Mouse (Mus musculus) Muller cell, postnatal 12 days (primary cell): ENCODE data around the gene Psmd8.
A peak's percentile ranks its signal among the peaks of the same experiment; 100 is the strongest.
"Not testable (repeated sequence)": the region's sequence is repeated elsewhere in the genome, so short reads cannot be mapped to it uniquely, and the experiment has no call there.

ENCODE experiments used
- DNase-seq: peaks from one replicate; pipeline ENCODE4 v3.0.0-alpha.2; 2015; ENCODE audit errors: inconsistent ontology term

The Psmd8 gene

DNA sequence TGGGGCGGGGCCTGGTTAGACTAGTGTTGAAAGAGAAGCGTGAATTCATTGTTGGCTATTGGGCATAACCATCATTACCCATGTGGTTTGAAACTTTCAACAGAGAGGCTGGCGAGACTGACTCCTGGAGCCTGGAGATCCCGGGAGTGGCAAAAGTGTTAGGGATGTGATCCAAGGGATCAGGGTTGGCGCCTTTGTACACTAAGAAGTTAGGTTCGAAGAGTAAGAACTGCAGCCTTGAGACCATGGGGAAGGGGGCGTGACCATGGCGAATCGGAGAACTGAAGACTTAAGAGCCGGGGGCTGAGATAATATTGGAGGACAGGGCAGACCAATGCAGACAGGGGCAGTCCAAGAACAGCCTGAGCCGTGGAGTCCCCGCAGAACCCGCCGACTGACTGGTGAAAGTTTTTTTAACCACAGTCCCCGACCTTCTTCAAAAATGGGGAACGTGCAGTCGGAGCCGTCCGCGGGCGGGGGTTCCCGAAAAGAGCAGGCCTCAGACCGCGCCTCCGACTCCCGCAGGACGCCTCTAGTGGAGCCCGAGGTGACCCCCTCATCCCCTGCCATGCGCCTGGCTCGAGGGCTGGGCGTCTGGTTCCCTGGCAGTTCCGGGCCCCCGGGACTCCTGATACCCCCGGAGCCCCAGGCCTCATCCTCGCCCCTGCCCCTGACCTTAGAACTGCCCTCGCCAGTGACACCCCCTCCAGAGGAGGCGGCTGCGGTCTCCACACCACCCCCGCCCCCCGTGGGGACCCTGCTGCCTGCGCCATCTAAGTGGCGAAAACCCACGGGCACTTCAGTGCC lies 9.5 kb downstream of the Psmd8 start:
- DNase-seq: no peak

DNA sequence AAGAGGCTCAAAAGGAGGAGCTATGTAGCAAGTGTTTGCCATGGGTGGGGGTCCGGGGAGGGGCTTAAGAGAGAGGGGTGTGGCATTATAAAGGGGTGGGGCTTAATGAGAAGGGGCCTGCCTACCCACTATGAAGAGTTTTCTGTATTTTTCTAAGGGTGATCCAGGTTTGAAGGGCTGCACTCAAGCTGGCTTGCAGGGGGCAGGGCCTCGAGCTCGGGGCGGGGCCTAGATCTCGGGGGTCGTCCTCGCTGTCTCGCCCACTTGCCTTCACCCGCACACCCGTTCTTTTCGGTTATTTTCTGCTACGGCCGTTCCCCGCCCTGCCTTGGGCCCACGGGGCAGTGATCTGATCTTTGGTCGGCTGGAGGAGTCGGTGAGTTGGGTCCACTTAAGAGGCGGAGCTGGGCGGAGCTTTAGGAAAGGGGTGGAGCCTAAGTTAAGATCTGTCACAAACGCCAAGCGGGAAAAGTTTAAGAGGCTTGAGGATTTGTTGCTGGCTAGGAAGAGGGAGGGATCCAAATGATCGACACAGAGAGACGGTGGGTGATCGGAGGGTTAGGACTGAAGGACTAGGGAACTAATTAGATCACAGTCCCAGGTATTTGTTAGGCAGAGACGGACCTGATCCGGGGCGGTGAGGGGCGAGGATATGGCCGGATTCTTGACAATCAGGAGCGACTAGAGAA lies 10.3 kb downstream of the Psmd8 start, which contains the start of the genes Ggn and Spred3:
Gene Ggn (plus strand): TSS at position 145 of the 689 bp plus-strand sequence.
Gene Spred3 (minus strand): TSS at position 346 of the 689 bp plus-strand sequence.
- peak; percentile 89 for DNase-seq

DNA sequence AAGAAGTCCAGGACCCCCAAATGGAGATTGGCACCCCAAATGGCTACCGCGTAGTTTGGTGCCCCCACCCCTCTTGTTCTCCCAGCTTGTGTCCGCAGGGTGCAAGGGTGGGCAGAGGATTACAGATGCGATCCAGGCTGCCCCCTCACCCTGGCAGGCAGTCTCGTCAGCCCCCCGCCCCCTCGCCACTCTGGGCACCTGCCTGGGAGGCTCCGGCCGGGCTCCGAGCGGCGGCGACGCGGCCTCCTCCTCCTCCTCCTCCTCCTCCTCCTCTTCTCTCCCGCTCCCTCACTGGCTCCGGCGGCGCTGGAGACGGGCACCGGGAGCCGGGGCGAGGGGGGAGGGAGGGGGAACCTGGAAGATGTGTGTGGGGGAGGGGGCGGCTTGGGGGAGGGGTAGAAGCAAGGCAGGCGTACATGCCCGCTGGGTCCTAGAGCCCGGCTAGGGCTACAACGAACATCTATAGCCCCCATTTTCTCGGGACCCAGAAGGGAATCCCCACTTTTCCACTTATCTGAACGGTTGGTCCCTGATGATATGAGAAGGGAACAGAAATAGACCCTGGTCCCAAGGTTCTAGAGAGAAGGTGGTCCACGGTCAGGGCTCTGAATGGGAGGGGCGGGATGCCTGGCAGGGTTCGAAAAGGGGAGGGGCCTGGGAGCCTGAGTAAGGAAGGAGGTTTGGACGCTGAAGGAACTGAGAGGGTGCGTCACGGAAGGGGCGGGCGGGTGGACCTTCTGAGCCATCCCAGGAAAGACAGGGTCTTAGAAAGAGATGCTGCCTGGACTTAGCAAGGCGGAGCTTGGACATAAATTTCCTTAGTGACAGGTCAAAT lies 11.1 kb downstream of the Psmd8 start:
- peak; percentile 98 for DNase-seq

DNA sequence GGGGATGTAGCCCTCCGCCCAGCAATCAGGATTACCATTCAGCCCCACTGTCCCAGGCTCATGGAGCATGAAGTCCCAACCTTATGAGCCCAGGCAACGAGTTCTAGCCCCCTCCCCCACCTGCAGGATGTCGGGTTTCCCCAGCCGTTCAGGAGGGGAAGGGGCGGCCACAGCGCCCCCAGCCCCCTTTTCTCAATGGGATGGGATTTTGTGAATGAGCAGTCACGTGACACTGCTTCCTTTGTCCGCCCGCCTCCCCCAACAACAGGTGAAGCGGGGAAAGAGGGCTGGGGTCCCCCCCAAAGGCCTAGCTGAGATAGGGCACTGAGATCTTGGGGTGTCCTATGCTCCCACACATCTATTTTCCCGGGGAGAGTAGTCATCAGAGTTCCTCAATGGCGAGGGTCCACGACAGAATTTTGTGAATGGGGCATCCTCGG lies 11.7 kb downstream of the Psmd8 start:
- DNase-seq: peak; percentile 36

DNA sequence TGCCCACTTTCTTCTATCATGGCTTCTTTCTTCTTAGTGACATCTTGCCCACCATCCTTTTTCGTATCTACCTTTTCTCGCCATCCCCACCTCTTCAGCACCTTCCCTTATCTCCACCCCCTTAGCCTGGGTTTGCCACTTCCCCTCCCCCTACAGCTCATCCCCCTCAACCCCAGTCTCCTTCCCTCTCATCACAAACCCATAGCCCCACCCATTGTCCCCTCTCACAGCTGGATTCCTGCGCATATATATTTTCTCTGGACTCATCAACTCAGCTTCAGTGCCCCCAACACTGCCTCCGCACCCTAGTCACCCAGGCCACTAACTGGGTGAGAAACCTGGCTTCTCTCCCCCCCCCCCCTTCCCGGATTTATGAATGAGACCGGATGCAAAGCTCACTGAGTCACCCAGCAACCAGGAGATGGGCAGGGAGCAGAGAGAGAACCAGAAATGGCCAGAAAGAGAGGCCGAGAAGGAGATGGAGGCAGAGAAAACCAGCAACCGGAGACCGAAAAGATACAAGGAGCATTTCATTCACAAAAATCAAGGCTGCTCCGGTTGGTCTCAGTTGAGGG lies 12.3 kb downstream of the Psmd8 start:
- DNase-seq: peak; percentile 75

DNA sequence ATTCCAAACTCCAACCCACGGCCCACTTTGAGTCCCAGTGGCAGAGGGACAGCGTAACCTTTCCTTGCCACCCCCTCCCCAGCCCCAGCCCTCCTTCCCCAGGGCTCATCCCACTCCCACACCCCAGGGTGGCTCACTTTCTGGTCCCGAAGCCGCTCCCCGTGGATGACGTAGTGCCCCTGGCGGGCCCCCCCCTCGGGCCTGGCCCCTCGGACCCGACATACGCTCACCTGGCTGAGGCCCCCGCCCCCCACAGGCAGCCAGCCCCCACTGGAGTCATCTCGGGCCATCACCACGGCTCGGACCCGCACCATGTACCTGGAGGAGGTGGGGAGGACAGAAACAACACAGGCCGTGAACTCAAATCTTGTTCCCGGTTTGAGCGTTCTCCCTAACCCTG lies 12.8 kb downstream of the Psmd8 start:
- DNase-seq: no peak

DNA sequence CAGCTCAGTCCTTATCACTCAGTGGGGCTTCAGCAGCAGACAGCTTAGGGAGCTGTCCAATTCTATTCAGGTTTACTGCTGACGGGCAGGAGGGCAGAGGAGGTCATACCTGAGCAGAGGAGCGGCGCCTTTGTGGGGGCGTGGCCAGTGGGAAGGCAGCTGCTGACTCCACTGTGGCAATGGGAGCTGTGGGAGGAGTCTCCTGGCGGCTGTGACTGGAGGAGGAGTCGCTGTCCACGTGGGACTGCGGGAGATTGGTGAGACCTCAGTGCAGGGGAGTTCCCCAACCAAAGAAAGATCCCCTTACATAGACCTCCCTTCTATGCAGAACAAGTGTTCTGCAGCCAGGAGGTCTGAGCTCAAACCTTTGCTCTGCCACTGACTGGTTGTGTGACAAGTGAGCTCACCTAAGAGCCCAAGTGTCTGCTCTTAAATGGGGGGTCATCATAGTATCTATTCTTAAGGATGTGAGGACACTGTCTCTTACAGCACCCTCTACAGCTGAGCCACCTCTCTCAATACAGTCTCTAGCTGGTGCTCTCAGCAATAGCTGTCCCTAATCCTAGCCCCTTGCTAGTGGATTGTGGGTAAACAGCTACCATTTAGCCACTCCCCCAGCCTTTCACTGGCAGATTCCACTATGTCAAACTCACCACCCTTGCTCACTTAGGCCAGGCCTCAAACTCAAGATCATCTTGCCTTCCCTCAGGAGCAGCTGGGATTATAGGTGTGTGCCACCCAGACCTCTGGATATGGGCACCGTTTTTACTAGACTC lies 17.6 kb downstream of the Psmd8 start:
- no peak for DNase-seq

DNA sequence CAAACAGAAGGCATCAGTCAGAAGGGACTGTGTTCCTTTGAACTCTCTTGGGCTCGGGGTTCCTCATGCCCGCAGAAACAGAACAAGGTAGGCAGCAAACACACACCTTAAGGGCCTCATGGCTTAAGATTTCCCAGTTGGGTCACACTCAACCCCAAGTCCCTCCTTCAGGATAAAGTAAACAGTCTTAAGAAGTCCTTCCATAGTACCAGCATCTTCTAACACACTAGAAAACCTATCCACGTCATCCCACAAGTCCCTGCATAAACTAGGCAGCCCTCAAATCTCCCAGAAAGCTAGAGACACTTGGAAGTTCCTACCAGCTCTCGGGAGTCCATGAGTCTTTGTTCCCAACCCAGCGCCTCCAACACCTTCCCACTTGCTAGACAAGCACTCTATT lies 18.2 kb downstream of the Psmd8 start:
- DNase-seq: no peak

DNA sequence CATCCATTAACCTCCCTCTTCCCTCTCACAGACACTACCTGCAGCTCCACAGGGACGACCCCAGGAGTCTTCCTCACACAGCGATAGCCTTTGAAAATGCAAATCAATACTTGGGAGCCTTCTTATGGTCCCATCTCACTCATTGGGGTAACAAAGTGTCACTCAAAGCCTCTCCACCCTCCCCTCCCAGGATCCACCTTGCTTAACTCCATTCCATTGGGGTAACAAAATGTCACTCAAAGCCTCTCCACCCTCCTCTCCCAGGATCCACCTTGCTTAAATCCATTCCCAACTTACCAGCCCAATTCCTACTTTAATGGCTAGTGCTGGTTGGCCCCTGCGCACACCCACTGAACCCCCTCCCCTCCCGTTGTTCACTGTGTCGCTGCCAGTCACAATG lies 22.2 kb downstream of the Psmd8 start:
- DNase-seq: peak; percentile 71

DNA sequence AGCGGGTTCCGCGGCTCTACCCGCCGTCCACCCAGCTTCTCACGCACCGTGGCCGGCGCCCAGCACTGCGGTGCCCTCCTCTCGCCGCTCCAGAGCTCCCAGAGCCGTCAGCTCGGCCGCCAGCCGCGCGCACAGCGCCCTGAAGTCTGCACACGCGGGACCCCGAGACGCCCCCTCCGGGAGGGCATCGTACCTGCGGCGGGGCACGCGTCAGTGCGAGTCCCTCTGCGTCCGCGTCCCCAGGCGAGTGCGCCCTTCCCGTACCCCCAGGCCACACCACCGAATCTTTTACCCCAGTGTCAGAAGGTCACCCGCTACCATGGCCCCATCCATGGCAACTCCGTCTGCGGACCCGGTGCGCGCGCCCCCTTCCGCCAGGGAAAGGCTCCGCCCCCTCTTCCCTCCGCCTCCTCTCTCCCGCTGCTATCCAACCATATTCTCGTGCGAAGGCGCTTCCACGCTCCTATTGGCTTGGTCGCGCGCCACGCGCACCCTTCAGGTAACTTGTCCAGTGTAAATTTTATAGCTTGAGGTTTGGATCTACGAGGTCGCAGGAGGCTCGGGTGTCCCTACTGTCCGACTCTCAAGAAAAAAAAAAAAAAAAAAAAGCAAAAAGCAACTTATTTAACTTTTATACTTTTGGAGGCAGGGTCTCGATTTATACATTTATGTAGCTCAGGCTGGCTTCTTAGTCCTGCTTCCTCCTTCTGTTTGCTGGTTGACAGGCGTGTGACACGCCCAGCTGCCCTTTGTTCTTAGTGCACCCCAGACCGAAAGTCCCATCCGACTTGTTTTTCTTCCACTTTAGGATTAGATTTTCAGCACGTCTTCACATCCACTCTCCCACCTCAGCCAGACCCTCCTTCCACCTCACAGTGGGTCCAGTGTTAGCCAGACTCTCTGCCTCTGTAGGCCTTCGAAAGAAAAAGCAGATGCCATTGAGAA lies 24.4 kb downstream of the Psmd8 start, which contains the start of gene Fam98c:
Gene Fam98c (minus strand): TSS at position 397 of the 945 bp plus-strand sequence.
- DNase-seq: peak; percentile 90

DNA sequence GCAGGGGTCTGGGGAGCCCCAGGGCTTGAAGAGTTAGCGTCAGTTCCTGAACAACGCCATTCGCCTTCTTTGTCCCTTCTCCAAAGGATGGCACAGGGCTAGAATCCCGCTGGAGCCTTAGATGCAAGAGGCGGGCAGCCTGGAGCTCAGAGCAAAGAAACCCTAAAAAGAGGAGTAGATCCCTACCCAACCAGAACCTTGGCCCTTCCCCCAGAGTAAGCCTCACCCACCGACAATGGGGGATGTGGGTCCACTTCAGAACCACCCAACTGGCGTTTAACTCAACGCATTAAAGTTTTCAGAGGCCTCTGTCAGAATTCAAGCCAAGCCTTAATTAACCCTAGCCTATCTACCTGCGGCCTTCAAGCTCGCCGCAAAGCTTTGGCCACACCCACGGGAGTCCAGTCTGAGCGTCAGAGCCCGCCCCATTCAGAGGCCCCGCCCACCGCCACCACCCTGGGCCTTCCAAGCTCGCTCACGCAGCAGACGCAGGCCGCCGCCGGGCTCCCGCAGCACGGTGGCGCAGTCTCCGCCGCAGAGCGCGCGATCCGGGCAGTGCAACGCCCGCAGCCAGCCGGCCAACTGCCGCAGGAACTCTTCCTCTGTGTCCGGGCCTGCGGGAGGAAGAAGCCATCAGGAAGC lies 25.2 kb downstream of the Psmd8 start:
- peak; percentile 91 for DNase-seq

DNA sequence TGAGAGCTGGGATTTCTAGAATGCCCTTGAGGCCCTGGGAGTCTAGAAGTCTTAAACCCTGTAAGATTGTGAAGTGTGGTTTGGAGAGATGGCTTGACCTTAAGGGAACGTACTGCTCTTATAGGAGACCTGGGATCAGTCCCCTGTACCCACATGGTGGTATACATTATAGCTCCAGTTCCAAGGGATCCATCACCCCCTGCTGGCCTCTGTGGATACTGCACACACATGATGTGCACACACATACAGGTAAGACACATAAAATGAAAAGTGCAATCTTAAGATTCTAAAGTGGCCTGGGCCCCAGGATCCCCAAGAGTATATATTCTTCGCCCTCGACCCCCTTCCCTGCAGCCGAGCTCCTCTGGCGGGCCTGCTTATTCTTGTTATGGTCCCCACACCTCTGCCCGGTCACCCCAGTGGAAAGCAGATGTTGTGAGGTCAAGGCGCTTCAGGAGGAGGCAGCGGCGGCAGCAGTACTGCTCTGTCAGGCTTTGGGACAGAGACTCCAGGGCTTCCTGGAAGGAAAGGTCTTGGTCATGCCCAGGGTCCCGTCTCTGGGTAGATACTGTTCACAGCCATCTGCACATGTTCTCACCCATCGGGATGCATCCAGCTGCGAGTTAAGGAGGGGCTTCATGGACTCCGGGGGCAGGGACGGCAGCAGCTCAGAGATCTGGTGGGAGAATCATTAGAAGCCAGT lies 26.3 kb downstream of the Psmd8 start:
- no peak for DNase-seq

DNA sequence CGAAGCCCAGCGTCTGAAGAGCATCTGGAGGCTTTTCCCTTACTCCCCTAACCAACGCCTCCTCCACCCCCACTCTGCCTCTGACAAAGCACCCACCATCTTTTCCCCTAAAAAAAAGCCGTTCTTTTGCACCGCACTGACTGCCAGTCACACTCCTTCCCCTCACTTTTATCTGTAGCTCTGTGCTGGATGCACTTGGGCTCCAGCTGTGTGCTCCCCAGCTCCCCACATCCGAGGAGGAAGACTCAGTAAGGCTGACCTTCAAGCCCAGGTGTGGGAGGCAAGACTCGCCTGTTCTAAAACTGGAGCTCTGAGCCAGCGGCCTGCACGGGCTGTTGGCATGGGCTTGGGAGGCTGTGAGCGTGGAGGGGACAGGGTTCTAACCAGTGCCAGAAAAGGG lies 29.0 kb downstream of the Psmd8 start:
- no peak for DNase-seq

DNA sequence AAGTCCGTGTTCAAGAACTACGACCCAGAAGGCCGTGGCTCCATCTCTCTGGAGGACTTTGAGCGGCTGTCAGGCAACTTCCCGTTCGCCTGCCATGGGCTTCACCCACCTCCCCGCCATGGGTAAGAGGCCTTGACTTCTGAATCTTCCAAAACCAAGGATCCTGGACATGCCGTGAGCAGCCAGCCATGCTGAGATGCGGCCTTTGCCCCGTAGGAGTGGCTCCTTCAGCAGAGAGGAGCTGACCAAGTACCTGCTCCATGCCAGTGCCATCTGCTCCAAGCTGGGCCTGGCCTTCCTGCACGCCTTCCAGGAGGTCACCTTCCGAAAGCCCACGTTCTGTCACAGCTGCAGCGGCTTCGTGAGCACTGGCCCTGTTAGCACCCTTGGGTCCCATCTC lies 31.7 kb downstream of the Psmd8 start:
- DNase-seq: no peak

DNA sequence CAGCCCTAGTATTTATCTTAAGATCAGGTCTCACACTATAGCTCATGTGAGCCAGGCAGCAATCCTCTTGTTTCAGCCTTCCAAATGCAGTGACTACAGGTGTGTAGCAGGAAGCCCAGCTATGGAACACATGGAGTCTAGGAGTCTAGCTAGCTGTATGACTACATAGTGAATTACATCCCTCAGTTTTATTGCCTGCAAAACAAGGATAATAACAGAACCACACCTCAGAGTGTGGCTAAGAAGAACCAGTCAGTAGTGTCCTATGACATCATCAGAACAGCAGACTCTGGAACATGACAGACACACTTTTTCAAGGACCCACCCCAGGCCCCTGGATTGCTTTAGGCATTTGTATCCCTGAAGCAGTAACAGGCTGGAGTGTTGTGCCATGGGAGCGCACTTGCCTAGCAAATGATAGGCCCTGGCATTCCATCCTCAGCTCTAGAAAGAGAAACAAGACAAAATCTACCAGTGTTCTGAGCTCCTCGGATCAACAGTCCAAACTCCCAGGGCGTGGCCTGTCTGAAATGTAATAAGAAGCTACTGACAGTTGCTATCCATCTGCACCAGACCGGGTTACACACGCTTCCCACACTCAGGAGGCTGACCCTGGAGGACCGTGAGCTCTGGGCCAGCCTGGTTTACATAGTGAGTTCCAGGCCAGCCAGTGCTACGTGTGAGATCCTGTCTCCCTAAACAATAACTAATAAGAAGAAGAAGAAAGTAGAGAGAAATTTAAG lies 33.7 kb downstream of the Psmd8 start:
- DNase-seq: no peak

DNA sequence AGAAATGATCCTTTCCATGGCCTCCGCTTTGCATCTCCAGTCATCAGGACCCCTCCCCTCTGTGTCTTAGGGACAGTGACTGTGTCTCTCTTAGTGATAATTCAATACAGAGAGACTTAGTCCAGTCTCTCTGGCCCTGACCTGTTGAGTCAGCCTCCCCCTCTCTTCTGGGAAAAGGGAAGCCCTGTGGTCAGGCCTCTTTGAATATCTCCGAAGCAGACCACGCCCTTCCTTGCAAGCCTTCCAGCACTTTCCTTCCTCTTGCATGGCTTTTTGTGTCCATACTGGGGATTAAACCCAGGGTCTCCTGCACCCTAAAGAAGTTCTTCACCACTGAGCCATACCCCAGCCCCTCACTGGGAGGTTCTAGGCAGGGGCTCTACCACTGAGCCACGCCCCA lies 36.5 kb downstream of the Psmd8 start:
- no peak for DNase-seq

DNA sequence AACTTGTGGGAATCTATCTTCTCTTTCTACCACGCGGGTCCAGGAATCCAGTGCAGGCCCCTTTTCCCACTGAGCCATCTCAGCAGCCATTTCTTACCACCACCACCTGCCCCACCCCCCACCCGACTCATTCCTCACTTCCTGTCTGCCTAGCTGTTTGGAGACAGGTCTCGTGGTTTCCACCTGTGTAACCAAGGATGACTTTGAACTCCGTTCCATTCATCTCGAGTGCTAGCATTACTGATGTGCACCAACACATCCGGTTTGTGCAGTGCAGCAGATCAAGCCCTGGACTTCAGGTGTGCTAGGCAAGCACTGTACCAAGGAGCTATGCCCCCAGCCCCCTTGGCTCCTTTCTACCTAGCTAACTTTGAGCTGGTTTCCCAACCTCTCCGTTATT lies 39.1 kb downstream of the Psmd8 start:
- no peak for DNase-seq

DNA sequence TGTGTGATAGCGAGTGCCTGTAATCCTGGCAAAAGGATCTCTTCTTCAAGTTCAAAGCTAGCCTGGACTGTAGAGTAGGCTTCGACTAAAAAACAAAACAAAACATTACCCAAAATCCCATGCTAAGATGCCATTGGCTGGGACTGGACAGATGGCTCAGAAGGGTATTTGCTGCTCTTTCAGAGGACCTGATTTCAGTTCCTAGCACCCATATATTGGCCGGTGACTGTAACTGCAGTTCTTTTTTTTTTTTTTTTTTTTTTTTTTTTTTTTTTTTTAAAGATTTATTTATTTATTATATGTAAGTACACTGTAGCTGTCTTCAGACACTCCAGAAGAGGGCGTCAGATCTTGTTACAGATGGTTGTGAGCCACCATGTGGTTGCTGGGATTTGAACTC lies 41.3 kb downstream of the Psmd8 start:
- DNase-seq: not testable (repeated sequence)
